Mouse (Mus musculus) layer of hippocampus, adult 9-10 months (tissue): Measurements from ENCODE around the gene Rbp4.

Source experiments
- DNase-seq: peaks from one replicate; pipeline ENCODE4 v3.0.0; 2022; ENCODE audit warnings: low spot score

The Rbp4 gene

GRCm38 (mm10) chr19:38125219-38125610, at the start of gene Rbp4:
Gene Rbp4 (minus strand): TSS chr19:38125281.
- DNase-seq: no peak

GRCm38 (mm10) chr19:38164633-38165032, 39.6 kb upstream of the Rbp4 start:
- no peak for DNase-seq

GRCm38 (mm10) chr19:38161648-38162354, 36.7 kb upstream of the Rbp4 start:
- no peak for DNase-seq

GRCm38 (mm10) chr19:38156243-38156642, 31.2 kb upstream of the Rbp4 start:
- no peak for DNase-seq

- DNase-seq: no peak
Measured at GRCm38 (mm10) chr19:38143540-38144271, 18.6 kb upstream of the Rbp4 start.

GRCm38 (mm10) chr19:38134806-38135205, 9.7 kb upstream of the Rbp4 start:
- no peak for DNase-seq

- DNase-seq: no peak
Measured at GRCm38 (mm10) chr19:38133986-38134385, 8.9 kb upstream of the Rbp4 start.

- DNase-seq: no peak
Measured at GRCm38 (mm10) chr19:38132481-38132880, 7.4 kb upstream of the Rbp4 start, which contains the start of gene Pde6c. Gene Pde6c (plus strand): TSS chr19:38132781.

- no peak for DNase-seq
Measured at GRCm38 (mm10) chr19:38126656-38127055, 1.6 kb upstream of the Rbp4 start.

- DNase-seq: no peak
Measured at GRCm38 (mm10) chr19:38124401-38125218, 471 bp downstream of the Rbp4 start.

GRCm38 (mm10) chr19:38123921-38124320, 1.2 kb downstream of the Rbp4 start:
- DNase-seq: no peak

- DNase-seq: no peak
Measured at GRCm38 (mm10) chr19:38120123-38120760, 4.8 kb downstream of the Rbp4 start.

- no peak for DNase-seq
Measured at GRCm38 (mm10) chr19:38114834-38115491, 10.1 kb downstream of the Rbp4 start.

GRCm38 (mm10) chr19:38112575-38112974, 12.5 kb downstream of the Rbp4 start:
- no peak for DNase-seq

- no peak for DNase-seq
Measured at GRCm38 (mm10) chr19:38111056-38111455, 14.0 kb downstream of the Rbp4 start.

- DNase-seq: no peak
Measured at GRCm38 (mm10) chr19:38109506-38110242, 15.4 kb downstream of the Rbp4 start.

GRCm38 (mm10) chr19:38107871-38108270, 17.2 kb downstream of the Rbp4 start:
- DNase-seq: no peak

- no peak for DNase-seq
Measured at GRCm38 (mm10) chr19:38096858-38097758, 28.0 kb downstream of the Rbp4 start, which contains the start of gene Ffar4. Gene Ffar4 (plus strand): TSS chr19:38097071.

GRCm38 (mm10) chr19:38096231-38096630, 28.9 kb downstream of the Rbp4 start:
- no peak for DNase-seq

- no peak for DNase-seq
Measured at GRCm38 (mm10) chr19:38091512-38091985, 33.5 kb downstream of the Rbp4 start.
